ENCODE assay signal across 8 mouse cellular contexts in the genomic region with DNA sequence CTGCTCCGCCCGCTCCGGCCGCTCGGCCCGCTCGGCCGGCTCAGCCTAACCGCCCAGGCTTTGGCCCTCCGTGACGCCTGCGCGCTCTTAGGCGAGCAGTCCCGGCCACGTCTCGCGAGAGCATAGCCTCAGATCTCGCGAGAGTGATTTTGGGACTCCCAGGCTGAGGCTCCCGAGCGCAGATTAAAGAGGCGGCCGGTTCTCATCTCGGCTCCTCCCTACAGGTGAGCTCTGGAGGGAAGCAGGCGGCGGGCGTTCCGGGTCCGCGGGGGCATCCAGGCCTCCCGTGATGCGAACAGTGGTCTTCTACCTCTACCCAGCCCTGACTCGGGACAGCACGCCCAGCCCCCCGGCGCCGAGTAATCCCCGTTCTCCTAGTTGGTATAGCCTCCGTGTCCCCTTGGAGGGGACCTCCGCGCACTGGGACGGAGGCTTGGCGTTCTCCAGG. TPM values are rescaled to one million over a fixed set of nuclear protein-coding genes. Genes with fewer than 3 reads are reported as not detected.
DNase-seq lines count a peak whose midpoint lies in the region; ATAC-seq and TF ChIP-seq lines count a peak whose summit lies in the region.

A gene (minus strand): TSS at position 89 of the 448 bp plus-strand sequence.

- no peaks in the 10 kb centered on the region for H3K4me1 ChIP-seq in heart, embryonic 11.5 days (ENCODE audit: control insufficient read depth, insufficient read depth, low read length)
- peaks cover 5% of the 10 kb centered on the region; the same call in 1 of the 2 replicates for H3K4me1 ChIP-seq in kidney, embryonic 16.5 days (ENCODE audit: insufficient read depth, low read length)
- H3K4me1 ChIP-seq in liver, adult 2 months (ENCODE audit: control insufficient read depth, insufficient read depth, low read length), result no peaks in the 10 kb centered on the region

- peaks cover 2% of the 10 kb centered on the region; the same call in 1 of the 2 replicates for H3K79me2 ChIP-seq in liver, adult 2 months (ENCODE audit: control insufficient read depth, insufficient read depth, low read length)
- peaks cover 14% of the 10 kb centered on the region for H3K79me2 ChIP-seq in myocyte (ENCODE audit: control insufficient read depth, insufficient read depth)

- peak within 1 kb of the TSS; percentile 48 for H3K27ac ChIP-seq in heart, embryonic 11.5 days (ENCODE audit: low read depth, low read length)
- peak within 1 kb of the TSS; percentile 80 for H3K27ac ChIP-seq in kidney, embryonic 16.5 days (ENCODE audit: low read length)
- peak within 1 kb of the TSS; percentile 69 for H3K27ac ChIP-seq in liver, adult 2 months (replicated peaks; ENCODE audit: insufficient read depth, low read depth, low read length)

- H3K4me2 ChIP-seq in heart, embryonic 11.5 days, result peak within 1 kb of the TSS; percentile 68
- H3K4me2 ChIP-seq in kidney, embryonic 16.5 days (replicated peaks; ENCODE audit: low read depth, low read length), result peak within 1 kb of the TSS; percentile 59
- H3K4me2 ChIP-seq in myocyte (ENCODE audit: low read depth), result peak within 1 kb of the TSS; percentile 74

- H3ac ChIP-seq in myocyte (ENCODE audit: control insufficient read depth, insufficient read length), result peak within 1 kb of the TSS; percentile 35

- H3K9me3 ChIP-seq in heart, embryonic 11.5 days (replicated peaks; ENCODE audit: control insufficient read depth, low read length), result no peaks in the 10 kb centered on the region
- H3K9me3 ChIP-seq in kidney, embryonic 16.5 days (ENCODE audit: low read length), result no peaks in the 10 kb centered on the region

- no peaks in the 10 kb centered on the region for H3K36me3 ChIP-seq in heart, embryonic 11.5 days (ENCODE audit: control insufficient read depth, insufficient read depth, low read length)
- H3K36me3 ChIP-seq in kidney, embryonic 16.5 days (ENCODE audit: insufficient read depth, low read length), result no peaks in the 10 kb centered on the region
- H3K36me3 ChIP-seq in liver, adult 2 months (ENCODE audit: control insufficient read depth, insufficient read depth, low read length), result no peaks in the 10 kb centered on the region
- no peaks in the 10 kb centered on the region for H3K36me3 ChIP-seq in myocyte (ENCODE audit: control insufficient read depth, insufficient read depth)
- no peaks in the 10 kb centered on the region for H3K36me3 ChIP-seq in splenic B cell, adult 2 months (ENCODE audit: control insufficient read depth, insufficient read depth, low read length, poor library complexity, severe bottlenecking)

- peak; percentile 80 to 81 for DNase-seq in B cell, adult 2 months
- peak; percentile 96 for DNase-seq in brain, adult 2 months (ENCODE audit: low read depth, low spot score)
- peak; percentile 72 for DNase-seq in liver, adult 2 months (ENCODE audit: extremely low read depth, low read depth, low spot score)
- peak; percentile 94 for DNase-seq in splenic B cell, adult 2 months (ENCODE audit: low read depth, low spot score)

- peak; percentile 66; the same call in 1 of the 2 replicates for TF ChIP-seq POLR2A in liver, adult 2 months (IDR thresholded peaks at IDR 0.05; ENCODE audit: extremely low read depth, insufficient read depth, low read length)
- peak; percentile 88 for TF ChIP-seq POLR2A in myocyte (IDR thresholded peaks at IDR 0.05; ENCODE audit: insufficient read length, low read depth)

- WGBS in heart, embryonic 11.5 days (ENCODE audit: insufficient replicate concordance), result 10% methylated on average over 44 of the region's 44 CpGs
- WGBS in kidney, embryonic 16.5 days, result 20% methylated on average over 34 of the region's 44 CpGs
- WGBS in liver, adult 2 months, result under 1% methylated on average over 41 of the region's 44 CpGs

- H3K27me3 ChIP-seq in heart, embryonic 11.5 days (ENCODE audit: control insufficient read depth, insufficient read depth, low read length), result peaks cover 4% of the 10 kb centered on the region; the same call in 1 of the 2 replicates
- H3K27me3 ChIP-seq in kidney, embryonic 16.5 days (ENCODE audit: insufficient read depth, low read length), result peaks cover 14% of the 10 kb centered on the region; the same call in 1 of the 2 replicates
- no peaks in the 10 kb centered on the region for H3K27me3 ChIP-seq in liver, adult 2 months (ENCODE audit: control insufficient read depth, insufficient read depth, low read length)
- H3K27me3 ChIP-seq in myocyte (ENCODE audit: control insufficient read depth, insufficient read depth, insufficient read length), result no peaks in the 10 kb centered on the region
- no peaks in the 10 kb centered on the region for H3K27me3 ChIP-seq in splenic B cell, adult 2 months (ENCODE audit: control insufficient read depth, insufficient read depth, low read length, poor library complexity, severe bottlenecking)

- H3K4me3 ChIP-seq in heart, embryonic 11.5 days (ENCODE audit: low read depth, low read length), result peak within 1 kb of the TSS; percentile 56
- H3K4me3 ChIP-seq in kidney, embryonic 16.5 days (ENCODE audit: low read length), result peak within 1 kb of the TSS; percentile 67
- H3K4me3 ChIP-seq in liver, adult 2 months (ENCODE audit: insufficient read depth, low read depth, low read length), result peak within 1 kb of the TSS; percentile 100
- H3K4me3 ChIP-seq in myocyte, result peak within 1 kb of the TSS; percentile 46

- no peak for TF ChIP-seq CTCF in liver, adult 2 months (IDR thresholded peaks at IDR 0.05; ENCODE audit: low read depth, low read length)

- peak within 1 kb of the TSS; percentile 77 for H3K9ac ChIP-seq in heart, embryonic 11.5 days (ENCODE audit: low read depth, low read length)
- peak within 1 kb of the TSS; percentile 76 for H3K9ac ChIP-seq in kidney, embryonic 16.5 days (replicated peaks; ENCODE audit: low read length)
- peak within 1 kb of the TSS; percentile 98 for H3K9ac ChIP-seq in liver, adult 2 months (ENCODE audit: low read depth, low read length)

- ATAC-seq in erythroblast, adult 5-6 weeks (replicated peaks; ENCODE audit: low FRiP score, poor library complexity, severe bottlenecking), result peak; percentile 99
- peak; percentile 99 for ATAC-seq in heart, embryonic 11.5 days (replicated peaks; ENCODE audit: insufficient number of reproducible peaks, low FRiP score, low TSS enrichment)
- peak; percentile 99 for ATAC-seq in kidney, embryonic 16.5 days (ENCODE audit: low FRiP score, low TSS enrichment)

TF ChIP-seq in myocyte, 11 proteins besides CTCF, POLR2A, EP300 and RAD21:
- TF ChIP-seq USF1 (IDR thresholded peaks at IDR 0.05; ENCODE audit: low read depth) (no peak), POLR2AphosphoS2 (IDR thresholded peaks at IDR 0.05; ENCODE audit: insufficient read length, low read depth) (peak; percentile 64)

RNA-seq across cellular contexts. Expression of the gene that starts here (rescaled TPM):
- 0.77 and 1.5 TPM in 2 replicates for total RNA-seq in erythroblast, adult 5-6 weeks (2015; ENCODE audit: low replicate concordance)
- total RNA-seq in erythroblast, adult 5-6 weeks (2017; ENCODE audit: low replicate concordance), result 4.2 and 5.5 TPM in 2 replicates
- 5.9 and 6.4 TPM in 2 replicates for polyA plus RNA-seq in heart, embryonic 11.5 days (2014; fragmentation: Nextera tagmentation; extraction: Ambion mirVana)
- 6.1 TPM in 2 replicates for polyA plus RNA-seq in kidney, embryonic 16.5 days (2015; fragmentation: Nextera tagmentation; extraction: Ambion mirVana)
- 1.8 and 2.2 TPM in 2 replicates for total RNA-seq in liver, adult 2 months (2014; rRNA removed)
- 0.31 and 0.44 TPM in 2 replicates for polyA plus RNA-seq in liver, adult 2 months (2012; rRNA removed)
- polyA plus RNA-seq in myocyte (2012; fragmentation: generic; extraction: Trizol), result 1.6 TPM

Comparison
In these comparisons a context has a peak if more than half of its experiments do, and no peak if none do; other contexts are left out.
1. Peak in every context shown above with its lines: DNase-seq, ATAC-seq, H3K4me3 ChIP-seq and H3K27ac ChIP-seq.
2. H3K4me3 ChIP-seq: peak in every context shown above with its lines; median percentile 100 in liver, adult 2 months; 67 in kidney, embryonic 16.5 days; 56 in heart, embryonic 11.5 days; 46 in myocyte.